Mouse (Mus musculus) kidney, embryonic 14.5 days (tissue): ENCODE results near the gene Gm45902. TPM values are rescaled to one million over a fixed set of nuclear protein-coding genes. Genes with fewer than 3 reads are reported as not detected.
A peak's percentile ranks its signal among the peaks of the same experiment; 100 is the strongest.

Source experiments
- ATAC-seq: fragments of 200-750 bp; cut with Nextera tagmentation; 2 replicates; pipeline ENCODE4 v1.8.0; 2017; ENCODE audit warnings: moderate number of reproducible peaks, mild to moderate bottlenecking, moderate TSS enrichment, moderate library complexity; ENCODE audit not compliant: low FRiP score, low TSS enrichment
- H3K27ac ChIP-seq: fragments of 300-500 bp; sonication (generic); 2 replicates; pipeline ENCODE4 v1.5.1; 2014; ENCODE audit warnings: low read depth, mild to moderate bottlenecking, low read length, moderate library complexity, mixed read lengths
- H3K27me3 ChIP-seq: fragments of 300-500 bp; sonication (generic); 2 replicates; pipeline ENCODE4 v1.6.1; 2014; ENCODE audit warnings: mild to moderate bottlenecking, low read length; ENCODE audit not compliant: control insufficient read depth, insufficient read depth
- H3K36me3 ChIP-seq: fragments of 300-500 bp; sonication (generic); 2 replicates; pipeline ENCODE4 v1.6.1; 2014; ENCODE audit warnings: low read length, mixed read lengths; ENCODE audit not compliant: control insufficient read depth, insufficient read depth
- H3K4me1 ChIP-seq: fragments of 300-500 bp; sonication (generic); 2 replicates; pipeline ENCODE4 v1.6.1; 2014; ENCODE audit warnings: low read length, mixed read lengths; ENCODE audit not compliant: control insufficient read depth, insufficient read depth
- H3K4me2 ChIP-seq: fragments of 300-500 bp; sonication (generic); replicated peaks from 2 replicates; pipeline ENCODE4 v1.6.1; 2014; ENCODE audit warnings: low read depth, mild to moderate bottlenecking, low read length
- H3K4me3 ChIP-seq: fragments of 300-500 bp; sonication (generic); 2 replicates; pipeline ENCODE4 v1.5.1; 2014; ENCODE audit warnings: mild to moderate bottlenecking, low read length
- H3K9ac ChIP-seq: fragments of 300-500 bp; sonication (generic); 2 replicates; pipeline ENCODE4 v1.6.1; 2014; ENCODE audit warnings: low read depth, mild to moderate bottlenecking, low read length, moderate library complexity
- H3K9me3 ChIP-seq: fragments of 300-500 bp; sonication (generic); 2 replicates; pipeline ENCODE4 v1.6.1; 2016; ENCODE audit warnings: low read length; ENCODE audit not compliant: control insufficient read depth
- WGBS: fragments of 180-500 bp; shearing (Covaris S2); extraction: QIAGEN DNeasy Blood & Tissue Kit; methylation state at CpG from one replicate; pipeline ENCODE4 v1.1.7; 2014; 5-methylcytosine and 5-hydroxymethylcytosine counted together
- polyA plus RNA-seq: library from polyadenylated mRNA; unstranded; fragments of >200 nt; fragmentation: Nextera tagmentation; extraction: Ambion mirVana; gene quantifications from 2 replicates; pipeline ENCODE4 v1.2.1, GENCODE M21; 2014

Gene Gm45902
- polyA plus RNA-seq, result 3.6 and 7.3 TPM in 2 replicates

DNA sequence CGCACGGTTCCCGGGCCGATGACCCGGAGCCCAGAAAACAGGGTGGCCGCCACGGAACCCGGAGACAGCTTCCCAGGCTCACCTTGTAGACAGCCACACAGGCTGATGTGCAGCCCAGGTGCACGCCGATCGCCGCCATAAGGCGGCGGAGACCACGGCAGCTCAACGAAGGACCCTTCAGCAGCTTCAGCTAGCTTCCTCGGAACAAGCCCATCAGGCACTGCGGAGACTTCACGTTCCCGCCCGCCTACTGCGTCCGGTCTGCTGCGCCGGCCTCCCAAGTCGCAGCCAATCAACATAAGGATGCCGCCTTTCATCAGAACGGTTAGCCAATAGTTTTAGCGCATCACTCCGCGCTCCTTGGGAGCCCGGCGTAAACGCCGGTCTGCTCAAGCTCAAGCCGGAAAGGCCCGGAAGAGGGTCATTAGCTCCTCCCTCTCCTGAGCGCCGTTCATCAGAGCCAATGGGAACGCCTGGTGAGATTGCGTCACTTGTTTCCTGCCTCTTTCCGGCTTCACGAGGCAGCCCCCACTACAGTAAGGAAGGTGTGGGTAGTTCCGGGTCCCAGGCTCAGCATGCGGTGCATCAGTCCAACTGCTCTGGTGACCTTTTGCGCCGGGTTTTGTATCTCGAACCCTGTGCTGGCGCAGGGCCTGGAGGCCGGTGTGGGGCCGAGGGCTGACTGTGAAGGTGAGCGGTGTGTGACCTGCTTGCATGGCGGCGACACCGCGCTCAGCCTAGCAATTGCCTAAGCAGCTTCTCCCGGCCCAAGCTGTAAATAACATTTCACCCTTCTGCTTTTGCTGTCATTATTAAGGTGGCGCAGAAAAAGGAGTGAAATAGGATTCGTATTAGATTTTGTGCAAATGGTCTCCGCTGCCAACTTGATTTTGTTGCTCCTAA, at the start of gene Gm45902, which contains the start of the genes Hspa14 and Cdnf:
Gene Gm45902, minus strand, starts transcription at position 239 of the 903 bp plus-strand sequence.
Gene Hspa14, minus strand, starts transcription at position 263 of the 903 bp plus-strand sequence.
Gene Cdnf, plus strand, starts transcription at position 479 of the 903 bp plus-strand sequence.
- Histone ChIP-seq H3K4me2 (peak within 1 kb of the TSS; percentile 79), H3K9me3 (no peaks in the 10 kb centered on the region), H3K27me3 (no peaks in the 10 kb centered on the region), H3K4me3 (peak within 1 kb of the TSS; percentile 89), H3K4me1 (peaks cover 9% of the 10 kb centered on the region), H3K9ac (peak within 1 kb of the TSS; percentile 88), H3K36me3 (peaks cover 24% of the 10 kb centered on the region), H3K27ac (peak within 1 kb of the TSS; percentile 82)
- ATAC-seq, result peak; percentile 100
- WGBS, result 1% methylated on average over 60 of the region's 60 CpGs

- 2% methylated on average over 4 of the region's 4 CpGs for WGBS
- Histone ChIP-seq H3K36me3 (no peaks in the 10 kb centered on the region), H3K27me3 (no peaks in the 10 kb centered on the region), H3K4me1 (no peaks in the 10 kb centered on the region), H3K9ac (no peak overlapping the region), H3K9me3 (no peaks in the 10 kb centered on the region), H3K4me2 (no peak overlapping the region), H3K27ac (no peak overlapping the region), H3K4me3 (no peak overlapping the region)
- ATAC-seq, result no peak
Observed at GRCm38 (mm10) chr2:3546588-3546987, 34.0 kb upstream of the Gm45902 start.

DNA sequence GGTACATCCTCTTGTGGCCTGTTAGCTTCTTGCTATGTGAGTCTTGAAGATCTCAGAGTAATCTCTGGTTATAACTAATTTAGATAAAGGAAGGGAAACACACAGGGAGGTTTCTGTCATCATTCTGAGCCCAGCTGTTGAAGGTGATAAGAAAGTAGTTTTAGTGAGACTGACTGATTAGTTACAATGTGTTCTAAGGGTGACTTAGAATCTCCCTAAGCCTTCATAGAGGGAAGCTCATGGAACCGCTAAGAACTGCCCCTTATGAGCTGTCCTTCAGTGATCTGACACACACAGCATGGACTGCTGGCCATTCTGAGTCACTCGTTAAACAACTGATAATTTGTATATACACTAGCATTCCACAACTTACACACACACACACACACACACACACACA, 33.5 kb upstream of the Gm45902 start:
- Histone ChIP-seq H3K36me3 (no peaks in the 10 kb centered on the region), H3K9ac (no peak overlapping the region), H3K4me1 (no peaks in the 10 kb centered on the region), H3K27ac (no peak overlapping the region), H3K27me3 (no peaks in the 10 kb centered on the region), H3K4me2 (no peak overlapping the region), H3K9me3 (no peaks in the 10 kb centered on the region), H3K4me3 (no peak overlapping the region)
- no peak for ATAC-seq
- WGBS, result 67% methylated on average over 2 of the region's 2 CpGs

DNA sequence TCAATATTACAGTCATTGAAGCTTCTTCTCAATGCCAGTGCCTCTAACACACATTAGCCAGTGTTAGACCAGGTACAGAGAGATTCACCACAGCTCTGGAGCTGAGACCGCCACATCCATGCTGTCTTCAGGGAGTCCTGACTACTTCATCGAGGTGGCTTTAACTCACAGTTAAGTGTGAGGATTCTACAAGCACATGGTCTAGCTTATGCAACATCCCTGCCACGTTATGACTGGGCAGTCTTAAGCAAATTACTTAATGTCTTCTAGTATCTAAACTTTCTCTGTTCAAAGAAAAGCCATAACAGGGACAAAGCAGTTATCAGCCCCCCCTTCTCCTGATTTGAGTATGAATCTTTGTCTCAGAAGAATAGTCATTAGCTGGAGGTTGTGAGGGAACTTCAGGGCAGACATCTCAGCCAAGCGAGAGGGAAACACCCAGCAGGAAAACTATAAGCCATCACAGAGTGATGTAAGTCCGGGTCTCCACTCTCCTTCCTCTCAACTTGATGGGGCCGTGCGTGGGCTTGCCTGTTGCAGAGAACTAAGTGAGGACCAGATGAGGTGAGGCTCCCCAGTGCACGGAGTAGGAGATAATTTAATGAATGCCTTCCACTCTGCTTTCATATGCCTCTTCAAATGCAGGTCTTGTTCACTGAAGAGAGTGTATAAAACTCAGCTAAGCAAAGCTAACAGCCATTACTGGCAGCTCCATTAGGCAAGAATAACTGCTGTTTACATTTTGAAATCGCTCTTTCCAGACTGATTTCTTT, 28.9 kb upstream of the Gm45902 start:
- Histone ChIP-seq H3K36me3 (no peaks in the 10 kb centered on the region), H3K4me3 (no peak overlapping the region), H3K4me1 (no peaks in the 10 kb centered on the region), H3K9me3 (no peaks in the 10 kb centered on the region), H3K27me3 (no peaks in the 10 kb centered on the region), H3K27ac (no peak overlapping the region), H3K4me2 (no peak overlapping the region), H3K9ac (no peak overlapping the region)
- WGBS, result 72% methylated on average over 9 of the region's 9 CpGs
- ATAC-seq, result no peak

DNA sequence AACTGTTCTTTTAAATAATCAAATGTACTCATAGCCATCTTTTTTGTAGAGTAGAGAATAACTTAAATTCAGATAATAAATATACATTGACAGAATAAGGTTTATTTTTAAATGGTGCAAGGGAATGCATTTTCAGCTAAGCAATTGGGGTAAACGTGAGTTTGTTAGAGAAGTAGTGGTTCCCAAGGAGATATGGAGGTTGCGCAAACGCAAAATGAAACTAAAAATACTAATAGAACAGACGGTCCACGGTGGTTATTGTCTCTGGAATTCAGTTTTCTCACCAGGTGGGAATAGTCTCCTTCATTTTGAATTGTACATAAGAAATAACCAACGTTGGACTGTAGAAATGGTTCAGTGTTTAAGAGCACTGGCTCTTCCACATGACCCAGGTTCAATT, 13.7 kb upstream of the Gm45902 start:
- H3K4me3 ChIP-seq, result no peak overlapping the region
- WGBS, result 85% methylated on average over 6 of the region's 6 CpGs
- ATAC-seq, result no peak
- H3K4me2 ChIP-seq, result no peak overlapping the region
- H3K9ac ChIP-seq, result no peak overlapping the region
- no peaks in the 10 kb centered on the region for H3K4me1 ChIP-seq
- H3K27me3 ChIP-seq, result no peaks in the 10 kb centered on the region
- H3K9me3 ChIP-seq, result no peaks in the 10 kb centered on the region
- H3K27ac ChIP-seq, result no peak overlapping the region
- H3K36me3 ChIP-seq, result no peaks in the 10 kb centered on the region

DNA sequence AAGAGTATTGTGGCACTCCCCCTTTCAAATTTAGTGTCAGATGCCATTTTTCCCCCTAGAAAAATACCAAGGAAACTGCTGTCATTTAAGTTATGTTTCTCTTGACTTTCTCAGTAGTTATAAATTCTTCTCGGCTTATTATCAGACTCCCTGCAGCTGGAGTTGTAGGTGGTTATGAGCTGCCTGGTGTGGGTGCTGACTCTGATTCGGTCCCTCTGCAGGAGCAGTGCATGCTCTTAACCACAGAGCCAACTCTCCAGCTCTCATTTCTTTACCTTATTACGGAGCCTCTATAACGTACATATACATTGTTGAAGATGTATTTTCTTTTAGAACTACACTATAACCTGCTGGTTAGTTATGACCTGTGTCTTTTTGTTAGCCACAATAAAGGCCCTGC, 10.0 kb upstream of the Gm45902 start:
- H3K4me2 ChIP-seq, result no peak overlapping the region
- no peak overlapping the region for H3K27ac ChIP-seq
- ATAC-seq, result no peak
- 87% methylated on average over 4 of the region's 4 CpGs for whole genome bisulfite sequencing
- no peaks in the 10 kb centered on the region for H3K9me3 ChIP-seq
- no peaks in the 10 kb centered on the region for H3K27me3 ChIP-seq
- no peaks in the 10 kb centered on the region for H3K4me1 ChIP-seq
- H3K36me3 ChIP-seq, result no peaks in the 10 kb centered on the region
- no peak overlapping the region for H3K9ac ChIP-seq
- no peak overlapping the region for H3K4me3 ChIP-seq

DNA sequence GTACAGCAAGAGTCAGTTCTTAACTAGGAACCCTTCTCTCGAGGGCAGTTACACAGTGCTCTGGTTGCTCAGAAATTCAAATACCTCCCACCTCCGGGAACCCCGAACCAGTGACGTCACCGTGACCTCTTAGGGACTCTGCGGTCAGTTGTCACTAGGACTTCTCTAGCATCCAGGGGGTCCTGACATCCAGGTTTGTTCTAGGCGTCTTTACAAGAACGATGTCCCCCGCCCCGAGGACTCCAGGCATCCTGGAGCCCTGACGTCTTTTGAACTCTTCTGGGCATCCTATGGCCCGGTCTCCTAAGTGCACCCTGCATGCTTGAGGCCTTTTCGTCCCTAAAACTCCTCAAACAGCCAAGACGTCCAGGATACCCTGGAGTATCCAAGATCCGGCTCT, 514 bp downstream of the Gm45902 start:
- Histone ChIP-seq H3K9ac (peak overlapping the region; percentile 88), H3K27me3 (no peaks in the 10 kb centered on the region), H3K4me3 (peak overlapping the region; percentile 89), H3K4me1 (peaks cover 9% of the 10 kb centered on the region), H3K27ac (peak overlapping the region; percentile 82), H3K9me3 (no peaks in the 10 kb centered on the region), H3K36me3 (peaks cover 28% of the 10 kb centered on the region), H3K4me2 (peak overlapping the region; percentile 79)
- no peak for ATAC-seq
- under 1% methylated on average over 15 of the region's 15 CpGs for WGBS

- H3K9me3 ChIP-seq, result no peaks in the 10 kb centered on the region
- ATAC-seq, result no peak
- H3K27ac ChIP-seq, result no peak overlapping the region
- peaks cover 65% of the 10 kb centered on the region for H3K36me3 ChIP-seq
- H3K4me3 ChIP-seq, result no peak overlapping the region
- 97% methylated on average over 5 of the region's 5 CpGs for WGBS
- H3K9ac ChIP-seq, result no peak overlapping the region
- H3K4me1 ChIP-seq, result no peaks in the 10 kb centered on the region
- H3K27me3 ChIP-seq, result no peaks in the 10 kb centered on the region
- no peak overlapping the region for H3K4me2 ChIP-seq
Observed at GRCm38 (mm10) chr2:3500886-3501285, 11.7 kb downstream of the Gm45902 start.

DNA sequence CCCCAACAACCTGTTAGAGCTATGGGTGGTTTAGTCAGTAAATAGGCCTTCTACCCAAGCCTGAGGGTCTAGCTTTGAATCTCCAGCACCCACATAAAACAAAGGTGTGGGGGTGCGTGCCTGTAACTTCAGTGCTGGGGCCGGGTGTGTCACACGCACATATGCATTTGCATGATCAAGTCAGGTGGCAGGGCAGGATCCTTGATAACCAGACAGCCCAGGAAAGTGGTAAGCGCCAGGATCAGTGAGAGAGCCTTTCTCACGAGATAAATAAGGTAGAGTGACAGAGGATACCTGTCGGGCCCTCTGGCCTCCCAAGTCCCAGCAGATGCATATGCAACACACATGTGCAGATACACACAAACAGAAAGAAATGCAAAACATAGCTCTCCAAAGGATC, 13.0 kb downstream of the Gm45902 start:
- Histone ChIP-seq H3K4me2 (no peak overlapping the region), H3K4me3 (no peak overlapping the region), H3K9ac (no peak overlapping the region), H3K9me3 (no peaks in the 10 kb centered on the region), H3K4me1 (no peaks in the 10 kb centered on the region), H3K27ac (no peak overlapping the region), H3K36me3 (peaks cover 64% of the 10 kb centered on the region), H3K27me3 (no peaks in the 10 kb centered on the region)
- 93% methylated on average over 6 of the region's 6 CpGs for WGBS
- no peak for ATAC-seq
